Mouse (Mus musculus) embryonic fibroblast, embryonic 13.5 days (primary cell): ENCODE data around the gene Wdr83os.

Experiments used
- CTCF ChIP-seq: IDR thresholded peaks from 2 replicates; pipeline ENCODE4 v1.5.1; 2011; ENCODE audit warnings: mild to moderate bottlenecking, control low read depth, low read length, moderate library complexity, borderline replicate concordance; ENCODE audit not compliant: insufficient read depth
- POLR2A ChIP-seq: IDR thresholded peaks from 2 replicates; pipeline ENCODE4 v1.6.1; 2011; ENCODE audit warnings: low read depth, mild to moderate bottlenecking, control low read depth, low read length, moderate library complexity

GRCm38 (mm10) chr8:85096196-85096595 is 15.7 kb downstream of the Wdr83os start:
- no peak for TF ChIP-seq CTCF
- no peak for TF ChIP-seq POLR2A
